Mouse (Mus musculus): ENCODE data around the gene Diaph3. TPM values are rescaled to one million over a fixed set of nuclear protein-coding genes. Genes with fewer than 3 reads are reported as not detected.

The Diaph3 gene
- polyA plus RNA-seq, 1 experiment from 2014 or later, result 11.1 TPM

DNA sequence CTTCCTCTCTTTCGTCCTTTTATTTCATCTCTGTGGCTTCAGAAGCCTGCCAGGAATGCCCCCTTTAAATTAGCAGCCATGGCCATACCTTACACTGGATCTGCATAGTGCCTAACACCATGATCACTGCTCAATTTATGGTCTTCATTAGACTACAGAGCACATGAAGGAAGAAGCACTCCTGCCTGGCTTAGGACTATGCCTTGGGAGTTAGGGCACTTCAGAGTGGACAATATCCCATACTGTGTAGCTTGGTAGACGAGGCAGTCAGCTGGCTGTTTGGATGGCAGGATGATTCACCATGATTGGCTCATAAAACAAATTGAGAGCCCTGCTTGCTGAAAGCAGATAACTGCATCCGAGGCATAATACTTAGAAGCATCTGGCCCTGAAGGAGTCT, 204.6 kb downstream of the Diaph3 start:
- Histone ChIP-seq H3K36me3 (no peaks in the 10 kb centered on the region), H3K9me3 (replicated peaks) (no peaks in the 10 kb centered on the region), H3K9ac (no peak overlapping the region), H3K27ac (no peak overlapping the region), H3K27me3 (no peaks in the 10 kb centered on the region), H3K4me2 (no peak overlapping the region), H3K4me3 (no peak overlapping the region), H3K4me1 (replicated peaks) (0 out of 2 replicates have a peak, but pooled peaks cover 2% of the 10 kb centered on the region)
- no peak for ATAC-seq (replicated peaks; ENCODE audit: insufficient number of reproducible peaks, insufficient read depth, low FRiP score, low read depth)
- 71% methylated on average over 3 of the region's 3 CpGs for WGBS

DNA sequence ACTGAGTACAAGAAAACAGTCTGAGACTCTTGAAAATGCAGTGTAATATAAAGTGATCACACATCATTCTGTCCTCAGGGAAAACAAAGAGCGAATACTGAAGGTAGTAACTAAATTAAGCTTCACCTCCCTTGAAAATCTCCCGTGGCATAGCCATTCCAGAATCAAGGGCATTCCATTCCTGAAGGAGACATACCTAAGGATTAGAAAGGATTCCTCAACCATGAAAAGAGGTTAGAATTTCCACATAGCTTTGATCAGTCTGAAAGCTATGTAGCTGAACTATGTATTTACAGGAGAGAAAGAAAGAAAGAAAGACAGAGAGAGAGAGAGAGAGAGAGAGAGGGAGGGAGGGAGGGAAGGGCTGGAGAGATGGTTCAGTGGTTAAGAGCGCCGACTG, 210.3 kb downstream of the Diaph3 start:
- Histone ChIP-seq H3K4me1 (replicated peaks) (no peaks in the 10 kb centered on the region), H3K4me2 (no peak overlapping the region), H3K27me3 (no peaks in the 10 kb centered on the region), H3K27ac (no peak overlapping the region), H3K36me3 (no peaks in the 10 kb centered on the region), H3K4me3 (no peak overlapping the region), H3K9ac (no peak overlapping the region), H3K9me3 (replicated peaks) (no peaks in the 10 kb centered on the region)
- ATAC-seq (replicated peaks; ENCODE audit: insufficient number of reproducible peaks, insufficient read depth, low FRiP score, low read depth), result no peak
- 67% methylated on average over 4 of the region's 4 CpGs for whole genome bisulfite sequencing

GRCm38 (mm10) chr14:86926827-86927226, 214.2 kb downstream of the Diaph3 start:
- H3K9ac ChIP-seq, result no peak overlapping the region
- WGBS, result 90% methylated on average over 7 of the region's 7 CpGs
- H3K4me1 ChIP-seq (replicated peaks), result no peaks in the 10 kb centered on the region
- no peak overlapping the region for H3K4me2 ChIP-seq
- no peaks in the 10 kb centered on the region for H3K9me3 ChIP-seq (replicated peaks)
- no peaks in the 10 kb centered on the region for H3K36me3 ChIP-seq
- H3K27me3 ChIP-seq, result no peaks in the 10 kb centered on the region
- no peak for ATAC-seq (replicated peaks; ENCODE audit: insufficient number of reproducible peaks, insufficient read depth, low FRiP score, low read depth)
- no peak overlapping the region for H3K27ac ChIP-seq
- no peak overlapping the region for H3K4me3 ChIP-seq

DNA sequence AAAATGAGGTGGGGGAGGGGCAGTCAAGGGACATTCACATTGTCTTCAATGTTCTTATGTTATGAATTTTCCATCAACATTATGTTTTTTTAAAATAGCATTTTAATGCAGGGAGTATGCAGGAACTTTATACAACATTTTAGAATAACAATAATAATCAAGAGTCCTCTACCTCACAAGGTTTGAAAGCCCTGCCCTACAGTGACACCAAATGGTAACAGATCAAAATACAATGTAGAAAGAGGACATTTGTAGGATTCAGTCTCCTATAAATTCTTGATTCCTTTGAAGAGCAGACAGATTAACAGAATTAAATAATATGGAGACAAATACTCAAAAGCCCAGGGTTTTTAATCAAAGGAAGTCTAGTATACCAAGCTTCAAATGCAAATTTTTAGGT, 242.1 kb downstream of the Diaph3 start:
- Histone ChIP-seq H3K27ac (no peak overlapping the region), H3K27me3 (no peaks in the 10 kb centered on the region), H3K4me3 (no peak overlapping the region)

DNA sequence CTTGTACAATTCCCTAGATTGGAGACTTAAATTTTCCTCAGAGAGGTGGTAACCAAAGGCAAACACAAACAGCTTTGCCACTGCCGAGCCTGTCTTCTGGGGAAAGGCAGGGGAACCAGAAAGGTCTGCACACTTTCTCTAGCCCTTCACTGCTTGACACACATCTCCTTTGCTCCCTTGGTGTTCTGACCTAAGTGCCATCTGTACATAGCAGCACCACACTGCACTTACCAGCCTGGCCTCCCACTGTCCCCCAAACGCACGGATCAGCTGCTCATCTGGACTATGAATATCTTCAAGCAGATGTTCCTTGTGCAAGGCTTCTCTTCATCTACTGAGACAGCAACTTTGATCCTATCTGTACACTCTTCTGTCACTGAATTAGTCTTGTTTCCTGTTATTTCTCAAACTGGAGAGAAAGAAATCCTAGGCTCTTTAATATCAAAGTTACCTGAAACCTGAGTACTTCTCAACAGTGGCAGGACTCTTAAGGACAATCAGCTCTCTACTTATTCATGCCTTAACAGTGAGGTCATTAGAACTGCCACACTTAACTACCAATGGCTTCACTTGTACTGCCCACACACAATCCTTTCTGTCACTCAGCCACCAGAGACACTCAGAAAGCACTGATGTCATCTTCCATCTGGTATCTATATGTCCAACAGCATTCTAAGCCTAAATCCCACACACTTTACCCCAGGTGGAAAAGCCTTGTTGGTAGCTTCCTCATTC, 251.8 kb downstream of the Diaph3 start:
- no peak for ATAC-seq (replicated peaks; ENCODE audit: insufficient number of reproducible peaks, insufficient read depth, low FRiP score, low read depth)
- Histone ChIP-seq H3K27ac (no peak overlapping the region), H3K27me3 (no peaks in the 10 kb centered on the region), H3K9me3 (replicated peaks) (no peaks in the 10 kb centered on the region), H3K4me2 (no peak overlapping the region), H3K9ac (no peak overlapping the region), H3K4me3 (no peak overlapping the region), H3K36me3 (peaks cover 3% of the 10 kb centered on the region), H3K4me1 (replicated peaks) (0 out of 2 replicates have a peak, but pooled peaks cover 3% of the 10 kb centered on the region)
- 46% methylated on average over 3 of the region's 3 CpGs for WGBS

More for the DNA sequence above, 242.1 kb downstream of the Diaph3 start:
- H3K9me3 ChIP-seq (replicated peaks), result no peaks in the 10 kb centered on the region
- peaks cover 4% of the 10 kb centered on the region for H3K36me3 ChIP-seq
- no peak overlapping the region for H3K9ac ChIP-seq
- no peaks in the 10 kb centered on the region for H3K4me1 ChIP-seq (replicated peaks)
- H3K4me2 ChIP-seq, result no peak overlapping the region
- no peak for ATAC-seq (replicated peaks; ENCODE audit: insufficient number of reproducible peaks, insufficient read depth, low FRiP score, low read depth)

DNA sequence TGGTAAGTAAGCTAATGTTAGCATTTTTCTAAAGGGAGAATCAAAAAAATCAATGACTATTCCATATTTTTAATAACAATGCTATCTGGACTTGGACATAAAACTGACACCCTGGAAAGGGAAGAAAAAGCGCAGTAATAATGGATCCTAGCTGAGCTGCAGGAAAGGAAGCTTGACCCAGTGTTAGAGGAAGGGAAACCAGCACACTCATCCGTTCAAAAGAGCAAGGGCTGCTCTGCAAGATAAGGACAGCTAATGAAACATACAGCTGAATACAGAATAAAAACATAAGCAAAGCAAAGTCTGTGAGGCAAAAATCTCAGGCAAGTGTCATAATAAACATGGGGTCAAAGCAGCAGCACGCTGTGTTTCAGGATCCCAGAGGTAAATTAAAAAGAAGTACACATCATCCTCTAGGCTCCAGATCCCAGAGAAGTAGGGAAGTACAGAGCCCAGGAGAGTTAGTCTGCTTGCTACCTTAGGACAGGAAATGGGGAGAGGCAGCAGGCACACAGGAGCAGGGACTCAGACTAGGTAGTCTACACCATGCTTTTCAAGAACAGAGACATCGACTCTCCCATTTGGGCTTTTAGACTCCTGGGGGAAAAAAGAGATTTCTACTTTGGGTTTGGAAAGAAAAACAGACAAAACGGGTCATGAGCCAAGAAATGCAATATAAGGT, 255.5 kb downstream of the Diaph3 start:
- Histone ChIP-seq H3K27me3 (no peaks in the 10 kb centered on the region), H3K4me3 (no peak overlapping the region), H3K4me2 (no peak overlapping the region), H3K27ac (peak overlapping the region; percentile 46; the same call in 1 of the 2 replicates), H3K9ac (no peak overlapping the region), H3K9me3 (replicated peaks) (no peaks in the 10 kb centered on the region), H3K4me1 (replicated peaks) (0 out of 2 replicates have a peak, but pooled peaks cover 3% of the 10 kb centered on the region), H3K36me3 (no peaks in the 10 kb centered on the region)
- WGBS, result 61% methylated on average over 5 of the region's 5 CpGs
- ATAC-seq (replicated peaks; ENCODE audit: insufficient number of reproducible peaks, insufficient read depth, low FRiP score, low read depth), result no peak

DNA sequence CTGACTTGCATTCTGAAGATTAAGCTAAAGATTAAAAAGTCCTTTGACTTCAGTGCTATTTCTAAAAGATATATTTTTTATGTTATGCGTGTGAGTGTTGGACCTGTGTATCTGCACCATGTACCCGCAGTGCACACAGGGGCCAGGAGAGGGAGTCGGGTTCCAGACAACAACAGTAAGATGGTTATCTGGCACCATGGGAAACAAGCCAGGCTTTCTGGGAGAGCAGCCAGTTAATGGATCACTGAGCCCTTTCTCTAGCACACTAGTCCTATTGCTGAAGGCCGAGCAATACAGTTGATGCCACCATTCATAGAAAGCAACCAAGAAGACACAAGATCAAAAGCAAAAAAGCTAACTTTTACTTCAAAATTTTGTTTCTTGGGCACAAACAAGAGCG, 271.5 kb downstream of the Diaph3 start:
- H3K4me3 ChIP-seq, result no peak overlapping the region
- no peaks in the 10 kb centered on the region for H3K36me3 ChIP-seq
- no peaks in the 10 kb centered on the region for H3K9me3 ChIP-seq (replicated peaks)
- no peaks in the 10 kb centered on the region for H3K27me3 ChIP-seq
- no peaks in the 10 kb centered on the region for H3K4me1 ChIP-seq (replicated peaks)
- 82% methylated on average over 5 of the region's 5 CpGs for WGBS
- H3K27ac ChIP-seq, result no peak overlapping the region
- no peak overlapping the region for H3K9ac ChIP-seq
- no peak for ATAC-seq (replicated peaks; ENCODE audit: insufficient number of reproducible peaks, insufficient read depth, low FRiP score, low read depth)
- no peak overlapping the region for H3K4me2 ChIP-seq

DNA sequence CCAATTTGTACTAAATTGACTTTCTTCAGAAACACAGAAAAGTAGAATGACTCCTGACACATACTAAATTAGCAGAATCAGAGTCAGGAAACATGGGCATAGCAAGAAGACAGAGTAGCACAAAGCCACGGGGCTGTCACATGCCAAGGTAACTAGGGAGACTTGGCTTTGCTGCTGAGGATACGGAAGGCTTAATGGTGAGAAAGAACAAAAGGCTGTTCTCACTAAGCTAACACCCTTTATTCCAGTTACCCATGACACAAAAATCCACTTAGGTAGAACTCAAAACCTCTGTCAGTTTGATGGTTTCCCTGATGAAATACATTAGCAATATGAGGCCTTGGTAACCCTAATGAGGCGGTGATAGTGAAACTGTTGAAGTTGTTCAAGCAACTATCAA, 273.9 kb downstream of the Diaph3 start:
- H3K36me3 ChIP-seq, result no peaks in the 10 kb centered on the region
- no peak overlapping the region for H3K4me2 ChIP-seq
- H3K27me3 ChIP-seq, result no peaks in the 10 kb centered on the region
- no peaks in the 10 kb centered on the region for H3K9me3 ChIP-seq (replicated peaks)
- no peak for ATAC-seq (replicated peaks; ENCODE audit: insufficient number of reproducible peaks, insufficient read depth, low FRiP score, low read depth)
- 76% methylated on average over 3 of the region's 3 CpGs for WGBS
- H3K27ac ChIP-seq, result no peak overlapping the region
- H3K4me3 ChIP-seq, result no peak overlapping the region
- no peaks in the 10 kb centered on the region for H3K4me1 ChIP-seq (replicated peaks)
- no peak overlapping the region for H3K9ac ChIP-seq

DNA sequence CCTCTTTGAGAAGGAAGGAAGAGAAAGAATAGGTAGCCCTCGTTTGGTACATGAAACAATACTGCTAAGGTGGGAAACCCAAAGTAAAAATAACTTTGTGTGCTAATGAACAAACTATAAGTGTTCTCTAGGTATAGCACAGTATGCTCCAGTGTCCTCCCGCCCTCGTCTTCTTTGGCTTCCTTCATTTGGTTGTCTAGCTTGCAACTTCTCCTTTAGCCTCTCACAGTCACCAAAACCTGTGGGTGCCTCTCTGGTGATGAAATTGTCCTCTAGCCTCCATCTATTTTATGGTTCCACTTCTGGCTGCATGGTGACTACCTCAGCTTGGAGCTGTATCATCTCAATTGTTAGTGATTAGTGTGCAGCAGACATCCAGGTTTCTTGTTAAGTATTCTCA, 277.0 kb downstream of the Diaph3 start:
- no peak for ATAC-seq (replicated peaks; ENCODE audit: insufficient number of reproducible peaks, insufficient read depth, low FRiP score, low read depth)
- Histone ChIP-seq H3K4me2 (no peak overlapping the region), H3K27me3 (no peaks in the 10 kb centered on the region), H3K27ac (no peak overlapping the region), H3K4me3 (no peak overlapping the region), H3K36me3 (no peaks in the 10 kb centered on the region), H3K9me3 (replicated peaks) (no peaks in the 10 kb centered on the region), H3K4me1 (replicated peaks) (no peaks in the 10 kb centered on the region), H3K9ac (no peak overlapping the region)
- 85% methylated on average over 3 of the region's 3 CpGs for WGBS

GRCm38 (mm10) chr14:86861277-86861946, 279.6 kb downstream of the Diaph3 start:
- Histone ChIP-seq H3K27me3 (no peaks in the 10 kb centered on the region), H3K4me1 (replicated peaks) (no peaks in the 10 kb centered on the region), H3K27ac (no peak overlapping the region), H3K4me2 (no peak overlapping the region), H3K4me3 (no peak overlapping the region), H3K9ac (no peak overlapping the region), H3K9me3 (replicated peaks) (no peaks in the 10 kb centered on the region), H3K36me3 (no peaks in the 10 kb centered on the region)
- no peak for ATAC-seq (replicated peaks; ENCODE audit: insufficient number of reproducible peaks, insufficient read depth, low FRiP score, low read depth)
- 80% methylated on average over 11 of the region's 11 CpGs for WGBS

DNA sequence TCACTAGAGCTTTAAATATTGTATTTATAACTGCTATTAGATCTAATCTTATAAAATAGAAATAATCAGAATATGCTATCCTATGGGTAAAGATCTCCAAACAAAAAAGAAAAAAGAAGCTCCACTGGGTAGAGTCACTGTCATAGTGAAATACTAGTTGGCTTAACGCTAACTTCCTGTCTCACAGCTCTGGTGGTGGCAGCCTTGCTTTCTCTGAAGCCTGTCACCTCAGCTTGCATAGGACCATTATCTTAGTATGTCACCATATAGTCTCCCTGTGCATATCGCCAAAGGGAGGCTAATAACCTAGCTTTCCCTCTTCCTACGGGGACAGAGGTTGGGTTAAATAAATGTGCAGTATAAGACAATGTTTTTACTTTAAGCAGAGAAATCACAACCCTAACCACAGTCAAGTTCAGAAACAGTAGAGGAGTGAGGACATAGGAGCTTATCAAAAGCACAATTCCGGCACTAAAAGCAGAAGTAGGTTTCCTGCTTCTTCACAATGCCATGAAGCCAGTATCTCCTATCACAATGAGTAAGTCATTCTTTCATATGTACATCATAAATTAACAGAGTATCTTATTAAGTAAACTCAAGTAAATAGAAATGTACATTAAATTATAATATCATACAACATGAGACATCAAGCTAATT, 293.8 kb downstream of the Diaph3 start:
- H3K9me3 ChIP-seq (replicated peaks), result no peaks in the 10 kb centered on the region
- no peak overlapping the region for H3K27ac ChIP-seq
- no peaks in the 10 kb centered on the region for H3K36me3 ChIP-seq
- H3K27me3 ChIP-seq, result no peaks in the 10 kb centered on the region
- no peaks in the 10 kb centered on the region for H3K4me1 ChIP-seq (replicated peaks)
- no peak overlapping the region for H3K9ac ChIP-seq
- no peak for ATAC-seq (replicated peaks; ENCODE audit: insufficient number of reproducible peaks, insufficient read depth, low FRiP score, low read depth)
- H3K4me3 ChIP-seq, result no peak overlapping the region
- H3K4me2 ChIP-seq, result no peak overlapping the region
- WGBS, result 68% methylated on average over 4 of the region's 4 CpGs
